Mouse (Mus musculus) gastrocnemius, adult 18-20 months (tissue): ENCODE results near the gene Hoxb6. TPM values are rescaled to one million over a fixed set of nuclear protein-coding genes. Genes with fewer than 3 reads are reported as not detected.

Source experiments
- DNase-seq: peaks from one replicate; pipeline ENCODE4 v3.0.0; 2021; ENCODE audit warnings: low spot score
- total RNA-seq, 2 experiments: library from RNA; stranded (reverse); gene quantifications; 2 replicates each; pipeline ENCODE4 v1.2.3; 2021

Hoxb6 gene
- total RNA-seq, 2 experiments from 2014 or later = 0.38 to 0.39 TPM

GRCm38 (mm10) chr11:96314671-96315343 is 22.5 kb downstream of the Hoxb6 start:
- no peak for DNase-seq

GRCm38 (mm10) chr11:96315344-96315681 is 23.0 kb downstream of the Hoxb6 start:
- DNase-seq = no peak

GRCm38 (mm10) chr11:96316696-96317607 is 24.7 kb downstream of the Hoxb6 start:
- no peak for DNase-seq

- no peak for DNase-seq
Observed at GRCm38 (mm10) chr11:96317608-96318367, 25.5 kb downstream of the Hoxb6 start, which contains the start of gene Hoxb4. Hoxb4 (plus strand) TSS chr11:96318267.

GRCm38 (mm10) chr11:96318368-96319070 is 26.2 kb downstream of the Hoxb6 start:
- no peak for DNase-seq

GRCm38 (mm10) chr11:96319071-96319902 is 27.0 kb downstream of the Hoxb6 start:
- DNase-seq = no peak

GRCm38 (mm10) chr11:96319910-96320309 is 27.6 kb downstream of the Hoxb6 start:
- DNase-seq = no peak

- DNase-seq = no peak
Observed at GRCm38 (mm10) chr11:96320688-96321087, 28.4 kb downstream of the Hoxb6 start.

- DNase-seq = no peak
Observed at GRCm38 (mm10) chr11:96321846-96322245, 29.6 kb downstream of the Hoxb6 start.

GRCm38 (mm10) chr11:96322738-96323137 is 30.5 kb downstream of the Hoxb6 start:
- DNase-seq = no peak

GRCm38 (mm10) chr11:96323154-96323553 is 30.9 kb downstream of the Hoxb6 start, which contains the start of gene Hoxb3:
Hoxb3 (plus strand) TSS chr11:96323326.
- no peak for DNase-seq

GRCm38 (mm10) chr11:96324125-96324524 is 31.8 kb downstream of the Hoxb6 start:
- no peak for DNase-seq

- DNase-seq = no peak
Observed at GRCm38 (mm10) chr11:96324965-96325364, 32.7 kb downstream of the Hoxb6 start.

- DNase-seq = no peak
Observed at GRCm38 (mm10) chr11:96325747-96326212, 33.5 kb downstream of the Hoxb6 start.

- no peak for DNase-seq
Observed at GRCm38 (mm10) chr11:96326705-96327104, 34.4 kb downstream of the Hoxb6 start.

GRCm38 (mm10) chr11:96327122-96327521 is 34.8 kb downstream of the Hoxb6 start:
- DNase-seq = no peak

- no peak for DNase-seq
Observed at GRCm38 (mm10) chr11:96327750-96328149, 35.5 kb downstream of the Hoxb6 start.

- DNase-seq = no peak
Observed at GRCm38 (mm10) chr11:96328605-96329004, 36.3 kb downstream of the Hoxb6 start.

- DNase-seq = no peak
Observed at GRCm38 (mm10) chr11:96332105-96332504, 39.8 kb downstream of the Hoxb6 start.

- DNase-seq = no peak
Observed at GRCm38 (mm10) chr11:96332618-96333032, 40.3 kb downstream of the Hoxb6 start.
